Mouse (Mus musculus): ENCODE measurements around the gene Mrgprh.

The Mrgprh gene

DNA sequence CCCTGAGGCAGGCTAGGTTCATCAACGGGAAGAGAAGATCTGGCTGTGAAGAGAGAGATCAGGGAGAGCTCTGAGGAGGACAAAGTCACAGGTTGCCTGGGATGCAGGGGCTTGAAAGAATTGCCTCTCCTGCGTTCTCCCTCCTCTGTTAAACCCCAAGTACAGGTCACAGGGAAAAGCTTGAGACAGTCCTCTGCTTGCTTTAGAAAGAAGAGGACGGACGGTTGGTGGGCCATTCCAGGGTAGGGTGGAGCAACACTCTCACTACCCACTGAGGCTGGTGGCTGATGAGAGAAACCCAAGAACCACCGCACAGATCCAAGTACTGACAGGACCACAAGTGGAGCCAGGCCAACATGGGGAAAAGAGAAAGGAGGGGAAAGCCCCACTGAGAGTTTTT is at the start of gene Mrgprh:
TSS of gene Mrgprh (plus strand) at position 301 of the 400 bp plus-strand sequence.
- no peak for DNase-seq (ENCODE audit: low read depth in 1 of 2, low spot score in 2 of 2)

DNA sequence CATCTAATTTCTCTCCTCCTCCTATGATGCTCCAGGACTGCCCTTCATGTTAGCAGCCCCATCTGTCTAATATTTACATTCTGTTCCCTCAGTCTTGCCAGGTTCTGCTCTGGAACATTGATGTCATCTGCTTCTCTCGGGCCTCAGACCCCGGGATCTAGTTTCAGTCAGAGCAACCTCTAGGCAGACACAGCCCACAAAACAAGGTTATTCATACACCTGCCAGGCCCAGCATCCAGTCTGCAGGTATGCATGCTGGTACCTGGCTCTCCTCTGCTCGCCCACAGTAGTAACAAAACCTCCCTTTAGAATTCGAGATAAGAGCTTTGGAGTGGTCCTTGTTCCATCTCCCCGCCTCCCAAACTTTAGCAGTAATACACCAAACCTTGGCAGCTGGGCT is 45.5 kb upstream of the Mrgprh start:
- DNase-seq (ENCODE audit: low read depth in 1 of 2, low spot score in 2 of 2) = no peak

DNA sequence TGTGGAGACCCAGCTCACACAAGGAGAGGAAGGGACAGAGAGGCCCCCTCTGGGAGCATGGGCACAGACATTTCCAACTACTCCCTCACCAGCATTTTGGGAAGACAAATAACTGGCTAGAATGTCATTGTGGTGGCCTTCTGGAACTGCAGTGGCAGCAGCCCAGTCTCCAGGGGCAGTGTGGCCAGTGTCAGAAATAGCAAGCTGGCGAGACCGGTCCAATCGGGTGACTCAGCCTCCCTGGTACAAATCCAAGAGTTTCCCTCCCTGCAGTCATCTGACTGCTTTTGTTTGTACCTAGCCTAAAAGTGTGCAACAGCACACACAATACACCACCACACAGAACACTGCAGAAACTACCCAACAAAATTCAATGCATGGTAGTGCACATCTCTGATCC is 43.6 kb upstream of the Mrgprh start:
- no peak for DNase-seq (ENCODE audit: low read depth in 1 of 2, low spot score in 2 of 2)

DNA sequence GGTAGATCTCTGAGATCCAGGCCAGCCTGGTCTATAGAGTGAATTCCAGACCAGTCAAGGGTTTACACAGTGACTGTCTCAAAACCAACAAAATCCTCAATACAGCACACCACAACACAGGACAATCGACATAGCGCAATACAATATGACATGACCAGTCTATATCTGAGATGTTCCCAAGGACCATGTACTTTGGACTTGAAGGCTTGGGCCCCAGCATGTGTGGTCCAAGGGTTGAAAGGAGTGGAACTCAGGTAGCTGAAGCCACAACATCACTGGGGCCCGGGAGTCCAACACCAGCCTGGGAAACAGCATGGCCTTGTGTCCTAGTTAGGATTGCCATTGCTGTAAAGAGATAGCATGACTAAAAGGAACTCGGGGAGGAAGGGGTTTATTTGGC is 43.2 kb upstream of the Mrgprh start:
- no peak for DNase-seq (ENCODE audit: low read depth in 1 of 2, low spot score in 2 of 2)

DNA sequence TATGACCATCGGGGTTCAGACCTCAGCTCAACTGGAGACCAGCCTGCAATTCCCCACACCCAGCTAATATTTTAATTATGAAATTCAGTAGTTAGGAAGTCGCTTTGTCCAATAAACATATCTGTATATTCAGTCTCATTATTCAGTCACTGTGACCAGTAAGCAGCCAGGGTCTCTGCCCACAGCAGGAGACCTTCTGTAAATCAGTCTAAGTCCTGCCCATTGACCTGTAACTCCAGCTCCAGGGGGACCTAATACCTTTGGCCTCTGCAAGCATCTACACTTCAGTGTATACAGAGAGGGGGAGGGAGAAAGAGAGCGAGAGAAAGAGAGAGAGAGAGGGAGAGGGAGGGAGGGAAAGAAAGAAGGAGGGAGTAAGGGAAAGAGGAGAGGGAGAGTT is 41.5 kb upstream of the Mrgprh start:
- DNase-seq (ENCODE audit: low read depth in 1 of 2, low spot score in 2 of 2) = no peak

DNA sequence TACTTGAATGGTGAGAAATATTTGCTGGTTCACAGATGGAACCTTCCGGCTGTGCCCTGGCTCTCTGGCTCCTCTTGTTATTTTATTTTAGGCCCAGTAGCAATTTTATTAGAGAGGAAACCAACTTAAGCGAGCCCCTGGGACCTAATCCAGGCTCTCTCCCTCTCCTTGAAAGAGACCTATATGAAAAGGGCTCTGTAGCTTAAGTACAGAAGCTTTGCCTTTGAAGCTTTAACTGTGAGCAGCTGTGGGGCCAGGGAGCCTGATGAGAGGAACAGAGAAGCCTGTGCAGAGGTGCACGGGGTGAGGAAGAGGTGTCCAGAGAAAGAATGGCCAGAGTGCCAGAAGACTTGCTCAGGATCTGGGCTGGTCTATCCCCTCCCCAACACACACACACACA is 41.0 kb upstream of the Mrgprh start:
- DNase-seq (ENCODE audit: low read depth in 1 of 2, low spot score in 2 of 2) = no peak

DNA sequence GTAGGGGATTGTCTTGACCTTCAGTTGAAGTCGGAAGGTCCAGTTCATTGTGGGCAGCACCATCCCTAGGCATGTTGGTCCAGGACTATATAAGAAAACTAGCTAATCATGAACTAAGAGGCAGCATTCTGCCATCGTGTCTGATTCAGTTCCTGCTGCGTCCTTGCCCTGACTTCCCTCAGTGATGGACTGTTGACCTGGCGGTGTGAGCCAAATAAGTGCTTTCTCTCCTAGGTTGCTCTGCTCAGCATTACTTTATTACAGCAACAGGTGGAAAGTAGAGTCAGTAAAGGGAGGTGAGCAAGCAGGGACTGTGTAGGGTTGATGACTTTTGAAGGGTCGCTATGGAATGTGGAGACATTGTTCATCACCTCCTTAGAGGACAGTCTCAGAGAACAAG is 40.1 kb upstream of the Mrgprh start:
- no peak for DNase-seq (ENCODE audit: low read depth in 1 of 2, low spot score in 2 of 2)

DNA sequence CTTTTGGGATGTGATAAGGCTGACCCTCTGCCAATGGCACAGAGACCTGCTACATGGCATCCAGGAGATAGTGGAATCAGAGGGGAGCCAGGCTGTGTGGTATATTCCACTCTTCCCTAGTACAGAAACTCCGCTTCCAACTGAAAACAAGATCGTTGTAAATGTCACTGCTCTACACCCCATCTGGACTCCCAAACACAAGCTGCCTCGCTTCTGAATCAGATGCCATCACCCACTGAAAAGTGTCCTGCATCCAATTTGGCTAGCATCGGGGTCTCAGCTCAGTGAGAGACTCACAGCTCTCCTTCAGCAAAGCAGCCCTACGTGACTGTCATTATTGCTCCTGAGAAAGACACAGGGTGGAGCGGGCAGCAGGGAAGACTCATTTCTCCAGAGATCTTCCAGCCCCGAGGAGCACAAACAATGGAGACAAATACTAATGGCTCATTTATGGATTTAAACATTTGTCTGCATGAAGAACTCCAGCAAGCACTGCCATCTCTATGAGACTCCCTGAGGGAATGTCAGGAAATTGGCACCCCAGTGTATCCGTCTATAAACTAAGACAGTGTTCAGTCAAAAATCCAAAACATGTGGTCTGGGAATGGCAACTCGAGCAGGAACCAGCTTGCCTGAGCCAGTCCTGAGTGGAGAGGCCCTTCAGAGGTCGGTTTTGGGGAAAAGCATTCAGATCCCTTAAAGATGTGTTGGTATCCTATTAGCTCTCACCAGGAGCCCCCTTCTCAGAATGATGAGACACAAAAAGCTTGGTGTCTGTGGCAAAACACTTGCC is 36.2 kb upstream of the Mrgprh start:
- DNase-seq (ENCODE audit: low read depth in 1 of 2, low spot score in 2 of 2) = no peak

DNA sequence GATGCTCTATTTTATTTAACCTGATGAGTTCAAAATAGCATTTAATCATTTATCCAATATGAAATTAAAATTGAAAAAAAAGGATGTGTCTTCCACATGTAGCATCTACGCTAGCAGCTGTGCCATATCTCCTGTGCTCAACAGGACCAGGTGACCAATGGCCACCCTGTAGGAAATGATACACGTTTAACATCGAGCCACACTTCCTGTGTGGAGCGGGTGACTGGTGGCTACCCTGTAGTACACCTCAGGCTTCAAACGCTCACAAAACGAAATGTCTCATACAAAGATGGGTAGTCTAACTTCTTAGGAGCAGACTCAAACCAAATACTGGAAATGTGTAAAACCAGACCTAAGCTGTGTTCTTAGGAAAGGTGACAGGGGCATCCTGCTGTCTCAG is 32.0 kb upstream of the Mrgprh start:
- DNase-seq (ENCODE audit: low read depth in 1 of 2, low spot score in 2 of 2) = no peak

DNA sequence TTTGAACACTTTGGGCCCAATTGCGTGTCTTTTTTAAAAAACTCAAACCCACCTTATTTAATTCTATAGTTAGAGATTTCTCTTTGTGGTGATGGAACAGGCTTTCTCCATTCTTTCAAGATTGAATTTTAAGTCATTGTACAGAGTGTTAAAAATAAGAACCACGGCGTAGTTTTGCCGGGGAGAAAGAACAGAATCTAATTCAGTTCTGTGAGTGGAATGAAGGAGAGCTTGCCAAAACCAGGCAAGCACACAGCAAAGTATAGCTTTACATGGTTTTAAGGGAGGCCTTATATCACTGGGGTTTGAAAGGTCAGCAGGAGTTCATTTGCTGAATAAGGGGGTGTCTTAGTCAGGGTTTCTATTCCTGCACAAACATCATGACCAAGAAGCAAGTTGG is 31.3 kb upstream of the Mrgprh start:
- DNase-seq (ENCODE audit: low read depth in 1 of 2, low spot score in 2 of 2) = no peak

DNA sequence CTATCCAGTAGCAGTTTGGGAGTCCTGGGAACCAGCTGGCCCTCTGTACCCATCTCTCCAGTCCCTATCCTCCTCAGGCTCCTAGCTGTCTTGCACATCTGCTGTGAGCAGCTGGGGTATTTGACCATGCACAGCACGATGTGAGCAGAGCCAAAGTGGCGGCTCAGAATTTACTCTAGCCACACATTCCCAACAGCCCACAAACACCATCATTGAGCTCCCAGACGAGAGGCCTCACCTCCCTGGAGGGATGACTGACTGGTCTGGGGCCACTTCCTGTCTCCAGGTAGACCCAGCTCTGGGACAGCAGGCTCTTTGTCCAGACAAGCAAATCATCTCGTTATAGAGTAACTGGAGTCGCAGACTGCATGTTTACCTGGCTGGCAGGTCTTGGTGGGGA is 30.0 kb upstream of the Mrgprh start:
- no peak for DNase-seq (ENCODE audit: low read depth in 1 of 2, low spot score in 2 of 2)

DNA sequence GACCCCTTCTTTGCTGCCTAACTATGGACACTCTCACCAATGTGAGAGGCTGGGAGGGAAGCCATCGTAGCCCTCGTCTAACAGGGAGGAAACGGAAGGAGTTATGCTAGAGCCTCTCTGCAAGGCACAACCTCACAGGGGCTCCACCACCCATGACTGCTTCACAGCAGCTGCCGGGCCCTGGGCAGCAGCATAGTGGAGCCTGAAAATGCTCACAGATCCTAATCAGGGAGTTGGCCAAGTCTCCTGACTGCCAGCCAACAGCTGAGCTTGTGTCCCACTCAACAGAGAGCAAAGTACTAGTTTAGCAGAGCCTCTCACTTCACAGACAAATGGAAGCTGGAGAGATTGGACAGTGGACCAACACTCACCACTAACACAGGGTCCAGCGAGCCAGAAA is 29.4 kb upstream of the Mrgprh start:
- no peak for DNase-seq (ENCODE audit: low read depth in 1 of 2, low spot score in 2 of 2)

DNA sequence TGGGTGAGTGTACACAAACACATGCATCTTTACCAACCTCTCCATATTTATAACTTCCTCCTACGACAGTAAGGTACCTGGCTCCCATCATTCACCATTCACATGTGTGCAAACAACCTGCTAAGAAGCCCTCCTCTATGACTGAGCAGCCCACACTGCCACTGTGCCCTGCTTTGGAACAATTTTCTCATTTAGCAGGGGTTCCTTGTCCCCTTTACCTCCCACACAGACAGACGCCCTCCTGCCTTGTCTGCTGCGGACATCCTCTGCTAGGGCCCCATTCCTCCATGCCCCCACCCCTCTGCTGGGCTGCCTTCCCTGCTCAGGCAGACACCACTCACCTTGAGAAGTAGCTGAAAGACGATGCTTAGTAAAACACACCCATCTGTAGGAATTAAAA is 28.1 kb upstream of the Mrgprh start:
- no peak for DNase-seq (ENCODE audit: low read depth in 1 of 2, low spot score in 2 of 2)

DNA sequence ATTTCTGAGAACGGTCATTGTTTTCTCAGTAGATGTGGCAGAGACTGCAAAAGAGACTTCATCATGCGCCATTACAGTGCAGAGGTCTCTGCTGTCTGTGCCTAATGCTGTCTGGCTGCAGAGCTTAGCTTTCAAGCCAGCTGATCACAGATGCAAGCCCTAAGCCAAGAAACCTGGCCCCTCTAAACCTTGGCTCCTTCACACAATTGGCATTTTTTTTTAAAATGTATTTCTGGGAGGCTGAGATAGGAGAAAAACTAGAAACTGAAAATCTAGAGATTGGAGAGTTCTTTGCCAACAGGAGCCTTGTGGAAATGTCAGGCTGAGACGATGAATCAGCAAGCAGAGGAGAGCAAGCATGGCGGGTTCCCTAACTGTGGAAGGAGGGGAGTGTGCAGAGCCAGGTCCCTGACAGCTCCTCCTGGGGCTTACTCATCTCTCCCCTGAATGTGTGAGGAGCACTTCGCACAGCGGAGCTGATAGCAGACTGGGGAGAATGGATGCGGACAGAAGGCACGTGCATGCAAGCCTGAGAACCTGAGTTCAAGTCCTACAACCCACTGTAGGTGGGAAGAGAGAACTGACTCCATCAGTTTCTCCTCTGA is 26.0 kb upstream of the Mrgprh start:
- DNase-seq (ENCODE audit: low read depth in 1 of 2, low spot score in 2 of 2) = no peak

DNA sequence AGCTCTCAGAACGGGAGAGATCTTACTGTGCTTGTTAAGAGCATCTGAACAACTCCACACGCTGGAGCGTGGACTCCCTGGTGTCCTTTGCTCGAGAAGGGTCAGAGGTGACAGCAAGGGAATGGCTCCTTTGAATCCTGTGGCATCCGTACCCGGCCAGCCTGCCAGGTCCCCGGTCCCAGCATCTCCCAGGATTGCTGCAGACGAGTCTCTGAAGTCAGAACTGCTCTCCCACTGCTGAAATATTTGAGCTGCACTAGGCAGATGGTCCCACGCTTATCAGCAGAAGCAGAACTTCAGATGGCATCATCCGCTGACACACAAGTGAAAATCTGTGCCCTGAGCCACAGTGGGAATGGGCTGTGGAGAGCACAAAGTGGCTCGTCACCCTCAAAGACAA is 24.1 kb upstream of the Mrgprh start:
- no peak for DNase-seq (ENCODE audit: low read depth in 1 of 2, low spot score in 2 of 2)

DNA sequence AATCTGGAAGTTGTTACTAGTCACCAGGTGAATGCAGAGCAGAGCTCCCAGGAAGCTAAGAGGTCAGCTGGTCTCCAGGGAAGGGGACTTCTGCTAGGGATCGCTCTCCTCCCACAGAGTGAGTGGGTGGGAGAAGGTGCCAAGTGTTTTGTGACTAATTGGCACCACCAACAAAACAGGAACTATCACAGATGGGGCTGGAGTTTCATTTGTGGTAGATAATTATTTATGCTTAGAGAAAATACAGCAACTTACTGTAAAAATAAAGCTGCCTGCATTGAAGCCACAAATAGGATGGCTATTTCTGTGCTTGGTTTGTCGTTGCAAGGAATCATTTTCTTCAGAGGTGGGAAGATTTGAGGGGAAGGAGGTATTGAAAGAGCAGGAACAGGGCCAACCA is 22.0 kb upstream of the Mrgprh start:
- DNase-seq (ENCODE audit: low read depth in 1 of 2, low spot score in 2 of 2) = no peak

DNA sequence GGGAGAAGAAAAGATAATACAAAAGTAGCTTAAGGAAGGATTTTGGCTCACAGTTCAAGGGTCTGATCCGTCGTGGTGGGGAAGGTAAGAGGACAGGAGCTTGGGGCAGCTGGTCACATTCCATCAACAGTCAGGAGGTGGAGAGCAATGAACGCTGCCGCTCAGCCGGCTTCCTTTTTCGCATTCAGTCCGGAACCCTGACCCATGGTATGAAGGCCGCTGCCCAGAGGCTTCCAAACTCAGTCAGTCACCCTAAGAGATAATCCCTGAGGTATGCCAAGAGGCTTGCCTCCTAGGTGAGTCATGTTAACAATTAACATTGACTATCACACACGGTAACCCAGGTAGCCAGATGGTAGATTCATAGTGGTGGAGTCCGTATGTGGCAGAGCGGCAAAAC is 21.4 kb upstream of the Mrgprh start:
- DNase-seq (ENCODE audit: low read depth in 1 of 2, low spot score in 2 of 2) = no peak

DNA sequence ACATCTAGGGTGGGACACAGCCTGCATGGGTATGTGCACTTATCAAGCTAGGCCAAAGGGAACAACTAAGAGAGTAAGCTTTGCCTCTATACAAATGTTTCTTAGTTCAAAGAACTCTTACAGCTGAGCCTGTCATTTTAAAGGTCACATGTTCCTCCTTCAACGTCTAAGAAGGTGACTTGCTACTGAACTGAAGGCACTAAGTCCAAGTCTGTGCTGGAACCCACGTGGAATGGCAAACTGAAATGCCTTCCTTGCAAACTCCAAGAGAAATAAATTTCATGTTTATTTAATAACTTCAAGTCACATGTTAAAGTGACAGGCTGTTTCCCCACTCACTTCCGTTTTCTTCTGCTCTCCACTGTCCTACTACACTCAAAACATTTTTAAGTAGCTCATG is 18.4 kb upstream of the Mrgprh start:
- DNase-seq (ENCODE audit: low read depth in 1 of 2, low spot score in 2 of 2) = no peak

DNA sequence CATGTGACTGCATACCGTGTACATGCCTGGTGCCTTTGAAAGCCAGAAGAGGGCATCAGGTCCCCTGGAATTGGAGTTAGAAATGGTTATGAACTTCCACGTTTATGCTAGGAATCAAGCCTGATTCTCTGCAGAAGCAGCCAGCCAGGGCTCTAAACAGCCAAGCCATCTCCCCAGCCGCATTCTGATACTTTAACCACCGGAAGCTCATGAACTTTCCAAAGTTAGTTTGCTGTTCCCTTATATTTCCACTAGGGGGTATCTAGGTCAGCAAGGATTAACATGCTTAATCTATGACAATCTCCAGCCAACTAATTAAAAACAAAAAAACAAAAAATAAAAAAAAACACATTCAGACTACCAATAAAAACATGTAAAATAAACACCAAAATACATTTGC is 17.8 kb upstream of the Mrgprh start:
- no peak for DNase-seq (ENCODE audit: low read depth in 1 of 2, low spot score in 2 of 2)

DNA sequence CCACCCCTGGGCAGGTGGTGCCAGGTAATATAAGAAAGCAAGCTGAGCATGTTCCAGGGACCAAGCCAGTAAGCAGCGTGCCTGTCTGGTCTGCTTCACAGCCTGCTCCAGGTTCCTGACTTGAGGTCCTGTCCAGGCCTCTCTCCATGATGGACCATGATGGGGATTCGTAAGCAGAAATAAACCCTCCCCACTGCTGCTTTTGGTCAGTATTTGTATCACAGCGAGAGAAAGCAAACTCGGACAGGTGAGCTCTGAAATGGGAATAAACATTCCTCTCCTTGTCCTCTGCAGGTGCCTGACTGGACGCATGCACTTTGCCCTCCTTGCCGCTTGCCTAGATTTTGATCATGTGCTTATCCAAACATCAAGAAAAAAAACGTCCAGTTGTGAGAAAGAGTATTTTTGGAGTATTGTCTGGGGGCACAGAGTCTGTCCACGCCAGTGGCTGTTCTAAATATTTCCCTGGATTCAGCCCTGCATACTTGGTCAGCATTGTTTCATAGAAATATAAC is 16.8 kb upstream of the Mrgprh start:
- DNase-seq (ENCODE audit: low read depth in 1 of 2, low spot score in 2 of 2) = no peak

DNA sequence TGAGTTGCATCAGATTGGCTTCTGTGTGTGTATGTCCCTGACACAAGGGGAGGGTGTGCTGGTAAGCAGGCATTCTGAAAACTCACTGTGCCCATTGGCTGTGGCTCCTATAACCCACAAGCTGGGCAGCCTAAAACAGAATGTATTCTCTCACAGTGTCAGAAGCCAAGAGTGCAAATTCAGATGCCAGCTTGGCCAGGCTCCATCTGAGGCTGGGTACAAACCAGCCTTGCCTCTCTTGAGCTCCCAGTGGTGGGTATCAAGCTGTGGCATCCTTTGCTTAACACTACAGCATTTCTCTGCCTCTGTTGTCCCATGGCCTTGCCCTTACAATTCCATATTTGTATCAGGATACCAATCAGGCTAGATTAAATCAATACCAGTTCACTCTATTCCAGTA is 11.7 kb upstream of the Mrgprh start:
- no peak for DNase-seq (ENCODE audit: low read depth in 1 of 2, low spot score in 2 of 2)

DNA sequence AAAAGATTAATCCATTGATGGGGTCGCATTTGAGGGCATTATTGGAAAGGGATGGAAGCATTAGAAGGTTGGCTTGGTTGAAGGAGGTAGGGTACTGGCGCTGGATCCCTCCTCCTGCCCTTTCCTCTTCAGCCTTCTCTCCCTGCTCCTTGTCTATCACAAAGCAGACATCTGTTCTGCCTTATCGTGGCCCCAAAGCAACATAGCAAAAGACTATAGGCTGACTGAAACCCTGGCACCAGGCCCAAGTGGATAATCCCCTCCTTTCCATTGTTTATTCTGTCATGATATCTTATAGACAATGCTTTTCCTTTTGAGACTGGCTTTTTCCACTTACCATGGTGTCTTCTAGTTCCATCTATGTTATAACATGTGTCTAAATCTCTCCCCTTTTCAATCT is 10.4 kb upstream of the Mrgprh start:
- no peak for DNase-seq (ENCODE audit: low read depth in 1 of 2, low spot score in 2 of 2)

DNA sequence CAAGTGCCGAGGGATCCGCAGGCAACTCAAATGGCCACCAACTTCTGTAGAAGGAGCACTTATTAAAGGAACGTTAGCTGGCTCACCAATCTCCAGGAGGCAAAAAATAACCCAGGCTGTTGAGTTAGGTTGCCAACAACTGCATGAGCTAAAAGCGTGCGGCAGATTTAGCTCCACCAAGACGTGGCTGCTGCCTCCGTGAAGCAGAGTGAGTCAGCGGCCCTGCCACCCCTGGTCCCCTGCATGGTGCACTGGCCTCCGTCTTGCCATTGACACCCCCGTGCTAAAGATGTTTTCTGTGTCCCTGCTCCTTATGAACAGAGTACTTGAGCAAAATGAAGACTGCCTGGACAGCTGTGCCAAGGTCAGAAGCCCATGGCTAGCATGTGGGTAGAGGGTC is 9.0 kb upstream of the Mrgprh start:
- DNase-seq (ENCODE audit: low read depth in 1 of 2, low spot score in 2 of 2) = no peak

All from monocyte, adult 2 months (primary cell).